Mouse (Mus musculus) liver, embryonic 14.5 days (tissue): ENCODE data around the gene 3300002I08Rik. TPM values are rescaled to one million over a fixed set of nuclear protein-coding genes. Genes with fewer than 3 reads are reported as not detected.
"Not testable (repeated sequence)": the region's sequence is repeated elsewhere in the genome, so short reads cannot be mapped to it uniquely, and the experiment has no call there.

Experiments
- ATAC-seq: fragments of 200-750 bp; cut with Nextera tagmentation; 2 replicates; pipeline ENCODE4 v1.8.0; 2017; ENCODE audit warnings: moderate number of reproducible peaks, mild to moderate bottlenecking, moderate library complexity; ENCODE audit not compliant: insufficient read depth
- DNase-seq, 3 experiments: peaks; one replicate each; pipeline ENCODE4 v3.0.0-alpha.2; 2012 to 2013; ENCODE audit warnings: low read depth in 3 of 3, low spot score in 3 of 3
- H3K27ac ChIP-seq: fragments of 300-500 bp; sonication (generic); 2 replicates; pipeline ENCODE4 v1.5.1; 2014; ENCODE audit warnings: moderate library complexity, mild to moderate bottlenecking, control low read depth, inconsistent platforms
- H3K27me3 ChIP-seq: fragments of 300-500 bp; sonication (generic); 2 replicates; pipeline ENCODE4 v1.6.1; 2014; ENCODE audit warnings: mild to moderate bottlenecking, low read length, moderate library complexity; ENCODE audit not compliant: control insufficient read depth, insufficient read depth
- H3K36me3 ChIP-seq: fragments of 300-500 bp; sonication (generic); replicated peaks from 2 replicates; pipeline ENCODE4 v1.6.1; 2014; ENCODE audit warnings: low read depth; ENCODE audit not compliant: control insufficient read depth, insufficient read depth
- H3K4me1 ChIP-seq, 2 experiments: fragments of 200-500 bp in 1 of 2; fragments of 300-500 bp in 1 of 2; sonication (generic) in 1 of 2; replicated peaks; 2 replicates each; pipeline ENCODE4 v1.6.1; 2012 to 2014; ENCODE audit warnings: antibody characterized with exemption in 1 of 2, inconsistent platforms in 1 of 2, low read length in 1 of 2; ENCODE audit not compliant: control insufficient read depth in 2 of 2, insufficient read depth in 2 of 2
- H3K4me2 ChIP-seq: fragments of 300-500 bp; sonication (generic); 2 replicates; pipeline ENCODE4 v1.6.1; 2014; ENCODE audit warnings: low read depth, mild to moderate bottlenecking, control low read depth, moderate library complexity
- H3K4me3 ChIP-seq, 2 experiments: fragments of 200-500 bp in 1 of 2; fragments of 300-500 bp in 1 of 2; sonication (generic) in 1 of 2; 2 replicates each; pipeline ENCODE4 v1.5.1; 2012 to 2014; ENCODE audit warnings: low read depth in 2 of 2, low read length in 2 of 2, mild to moderate bottlenecking in 2 of 2, control low read depth in 1 of 2, inconsistent platforms in 1 of 2, moderate library complexity in 1 of 2; ENCODE audit not compliant: insufficient read depth in 1 of 2
- H3K9ac ChIP-seq: fragments of 300-500 bp; sonication (generic); replicated peaks from 2 replicates; pipeline ENCODE4 v1.6.1; 2014; ENCODE audit warnings: mild to moderate bottlenecking, control low read depth, moderate library complexity
- H3K9me3 ChIP-seq: fragments of 300-500 bp; sonication (generic); 2 replicates; pipeline ENCODE4 v1.6.1; 2016; ENCODE audit warnings: low read length, mixed read lengths; ENCODE audit not compliant: control insufficient read depth
- CTCF ChIP-seq: IDR thresholded peaks from 2 replicates; pipeline ENCODE4 v1.5.1; 2016; ENCODE audit warnings: antibody characterized with exemption, low read depth, control low read depth
- EP300 ChIP-seq: IDR thresholded peaks from 2 replicates; pipeline ENCODE4 v1.6.1; 2016; ENCODE audit warnings: antibody characterized with exemption, low read depth
- WGBS: fragments of 180-500 bp; shearing (Covaris S2); extraction: QIAGEN DNeasy Blood & Tissue Kit; methylation state at CpG from one replicate; pipeline ENCODE4 v1.1.7; 2014; ENCODE audit not compliant: insufficient replicate concordance; 5-methylcytosine and 5-hydroxymethylcytosine counted together
- polyA plus RNA-seq, 2 experiments: library from polyadenylated mRNA; depleted of rRNA in 1 of 2; stranded (reverse) in 1 of 2; unstranded in 1 of 2; fragments of >200 nt; fragmentation: Nextera tagmentation in 1 of 2; extraction: Ambion mirVana in 1 of 2; gene quantifications; 2 replicates each; pipeline versions ENCODE4 v1.2.1 to v1.2.3; 2012 to 2014

3300002I08Rik gene
- polyA plus RNA-seq, 2 experiments: 0.40 to 0.74 TPM

DNA sequence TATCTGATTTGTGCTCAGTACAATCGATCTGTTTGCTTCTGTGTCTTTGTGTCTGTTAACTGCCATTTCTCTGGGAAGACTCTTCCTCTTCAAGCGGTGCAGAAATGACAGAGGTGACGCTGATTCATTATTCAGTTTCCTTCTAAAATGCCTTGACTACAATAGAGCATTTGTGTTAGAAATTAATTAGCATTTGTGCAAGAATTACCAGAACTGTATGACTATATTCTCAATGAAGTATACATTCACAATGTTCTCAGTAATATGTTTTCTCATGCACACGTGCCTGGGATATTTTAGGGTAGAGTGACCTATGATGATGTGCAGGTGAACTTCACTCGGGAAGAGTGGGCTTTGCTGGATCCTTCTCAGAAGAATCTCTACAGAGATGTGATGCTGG is 39.2 kb downstream of the 3300002I08Rik start, which contains the start of gene Gm10130:
TSS of gene Gm10130 (plus strand) at position 301 of the 400 bp plus-strand sequence.
- 69% methylated on average over 5 of the region's 5 CpGs for WGBS
- no peaks in the 10 kb centered on the region for H3K4me1 ChIP-seq
- H3K27me3 ChIP-seq: no peaks in the 10 kb centered on the region
- H3K4me2 ChIP-seq: no peak within 1 kb of the TSS
- DNase-seq (no peak), ATAC-seq (no peak)
- H3K27ac ChIP-seq: no peak within 1 kb of the TSS
- no peaks in the 10 kb centered on the region for H3K9me3 ChIP-seq
- no peak within 1 kb of the TSS for H3K4me3 ChIP-seq
- TF ChIP-seq EP300 (no peak), CTCF (no peak)
- H3K36me3 ChIP-seq: peaks cover 7% of the 10 kb centered on the region
- no peak within 1 kb of the TSS for H3K9ac ChIP-seq

DNA sequence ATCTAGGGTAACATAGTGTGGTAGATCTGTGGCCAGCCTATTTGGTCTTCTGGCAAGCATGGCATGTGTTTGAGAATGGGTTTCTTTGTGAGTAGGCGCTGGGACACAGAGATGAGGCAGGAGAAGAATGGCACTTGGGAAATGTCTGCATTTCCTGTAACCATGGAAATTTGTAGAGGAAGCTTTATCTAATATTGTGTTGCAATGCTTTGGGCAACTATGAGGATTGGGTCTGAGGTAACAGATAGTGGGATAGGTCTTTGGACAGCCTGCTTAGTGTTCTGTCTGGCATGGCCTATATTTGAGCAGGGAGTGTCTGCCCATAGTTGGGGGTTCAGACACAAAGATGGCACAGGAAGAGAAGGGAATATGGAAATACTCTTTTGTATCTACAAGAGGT is 43.6 kb downstream of the 3300002I08Rik start:
- ATAC-seq (no peak), DNase-seq (no peak)
- H3K27me3 ChIP-seq: no peaks in the 10 kb centered on the region
- no peaks in the 10 kb centered on the region for H3K4me1 ChIP-seq
- no peak overlapping the region for H3K4me2 ChIP-seq
- no peak for TF ChIP-seq EP300
- no peak for TF ChIP-seq CTCF
- 72% methylated on average over 1 of the region's 1 CpGs for WGBS
- no peaks in the 10 kb centered on the region for H3K9me3 ChIP-seq
- H3K27ac ChIP-seq: no peak overlapping the region
- H3K9ac ChIP-seq: no peak overlapping the region
- H3K36me3 ChIP-seq: peaks cover 1% of the 10 kb centered on the region
- no peak overlapping the region for H3K4me3 ChIP-seq

DNA sequence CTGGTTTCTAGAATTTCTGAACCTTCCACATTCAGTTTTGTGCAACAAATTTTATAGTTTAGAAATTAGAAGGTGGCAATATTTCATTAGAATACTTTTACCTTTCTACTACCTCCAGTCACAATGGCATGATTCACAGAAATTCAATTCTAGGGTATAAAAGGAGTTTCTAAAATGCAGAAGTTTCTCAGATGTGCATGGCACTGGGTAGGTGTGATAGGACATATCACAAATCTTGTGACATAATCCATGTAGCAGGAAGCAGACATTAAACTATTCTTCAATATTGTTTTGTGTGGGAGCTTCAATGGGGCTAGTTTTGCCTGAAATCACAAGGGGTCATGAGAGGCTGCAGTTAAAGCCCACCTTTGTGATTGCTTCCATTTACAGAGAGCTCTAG is 46.4 kb downstream of the 3300002I08Rik start:
- Histone ChIP-seq H3K27me3 (no peaks in the 10 kb centered on the region), H3K27ac (no peak overlapping the region), H3K4me2 (no peak overlapping the region), H3K9ac (no peak overlapping the region), H3K9me3 (no peaks in the 10 kb centered on the region), H3K4me1 (no peaks in the 10 kb centered on the region), H3K4me3 (no peak overlapping the region), H3K36me3 (no peaks in the 10 kb centered on the region)
- DNase-seq (no peak), ATAC-seq (no peak)
- TF ChIP-seq CTCF (no peak), EP300 (no peak)

DNA sequence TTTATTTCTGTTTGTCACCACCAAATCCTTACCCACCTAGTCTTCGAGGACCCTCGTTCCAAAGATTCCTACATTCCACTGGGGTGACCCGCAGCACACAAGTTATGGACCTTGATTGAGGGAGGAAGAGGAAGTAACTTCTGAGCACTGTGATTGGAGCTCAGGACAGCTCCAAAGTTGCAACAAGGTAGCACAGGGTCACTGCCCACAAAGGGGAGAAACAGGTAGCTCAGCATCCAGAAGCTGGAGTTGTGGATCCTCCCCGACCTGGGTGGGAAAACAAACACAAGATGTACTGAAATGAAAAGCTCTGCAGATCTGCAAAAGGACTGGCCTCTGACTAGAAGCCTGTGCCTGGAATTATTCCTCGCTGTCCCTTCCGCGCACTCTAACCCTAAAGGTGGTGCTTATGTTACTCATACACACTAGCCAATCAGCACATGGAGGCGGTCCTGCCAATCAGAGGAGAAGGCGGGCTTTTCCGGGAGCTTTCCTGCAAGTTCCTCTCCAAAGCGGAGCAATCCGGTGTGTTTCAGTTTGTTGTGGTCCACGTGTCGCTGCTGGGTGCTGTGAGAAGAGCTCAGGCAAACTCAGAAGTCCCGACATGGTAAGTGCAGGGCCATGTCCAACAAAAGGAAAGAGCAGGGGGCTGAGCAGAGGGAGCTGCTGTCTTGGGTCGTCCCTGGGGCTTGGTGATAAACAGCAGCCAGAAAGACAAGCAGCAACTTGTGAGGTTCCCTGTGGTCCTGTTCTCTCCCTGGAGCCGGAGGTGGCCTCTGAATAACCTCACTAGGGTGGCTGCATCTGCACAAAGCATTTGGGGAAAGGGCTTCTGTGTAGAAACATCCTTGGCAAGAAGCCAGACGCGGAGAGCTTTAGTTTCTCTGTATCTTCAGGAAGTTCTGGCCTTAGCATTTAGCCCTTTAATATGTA is 51.3 kb downstream of the 3300002I08Rik start:
- H3K27ac ChIP-seq, H3K27me3 ChIP-seq, H3K9me3 ChIP-seq, H3K36me3 ChIP-seq, H3K4me1 ChIP-seq: not testable (repeated sequence)
- WGBS: 7% methylated on average over 19 of the region's 19 CpGs
- Histone ChIP-seq H3K4me2 (peak overlapping the region; percentile 61), H3K4me3 (peak overlapping the region; percentile 61 to 99), H3K9ac (peak overlapping the region; percentile 52)
- peak; percentile 98 for ATAC-seq
- DNase-seq: peak; percentile 68 to 75 (median 72)

DNA sequence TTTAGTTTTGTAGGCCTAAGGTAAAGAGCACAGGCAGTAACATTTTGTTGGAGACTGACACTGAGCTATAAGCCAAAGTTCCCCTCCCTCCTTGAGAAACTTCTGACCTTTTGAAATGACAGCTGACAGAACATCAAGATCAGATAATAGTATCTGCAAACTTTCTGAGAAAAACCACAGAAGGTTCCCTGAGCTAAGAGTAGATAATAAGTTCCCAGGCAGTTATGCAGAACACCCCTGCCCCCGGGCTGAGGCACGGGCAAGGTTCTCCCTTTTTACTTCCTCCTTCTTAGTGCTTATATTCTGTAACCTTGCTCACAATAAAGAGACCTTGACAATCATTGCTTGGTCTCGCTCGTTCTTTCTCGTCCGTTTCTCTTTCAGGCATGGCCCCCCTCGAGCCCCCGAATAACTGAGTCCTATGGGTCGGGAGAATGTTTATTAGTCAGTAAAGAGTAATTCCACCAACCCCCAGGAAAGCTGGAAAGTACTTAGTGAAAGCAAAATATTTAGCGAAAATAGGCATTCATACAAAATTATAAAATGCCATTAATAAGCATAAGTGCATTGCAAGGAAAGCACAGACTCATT is 55.3 kb downstream of the 3300002I08Rik start:
- H3K36me3 ChIP-seq: no peaks in the 10 kb centered on the region
- DNase-seq (no peak), ATAC-seq (no peak)
- no peak overlapping the region for H3K4me2 ChIP-seq
- TF ChIP-seq EP300 (no peak), CTCF (no peak)
- WGBS: 54% methylated on average over 10 of the region's 10 CpGs
- H3K4me3 ChIP-seq: no peak overlapping the region
- no peak overlapping the region for H3K9ac ChIP-seq
- H3K4me1 ChIP-seq: peaks cover 0 to 2% of the 10 kb centered on the region in 2 experiments; a peak in 2 of 4 replicates
- H3K27me3 ChIP-seq: no peaks in the 10 kb centered on the region
- no peaks in the 10 kb centered on the region for H3K9me3 ChIP-seq
- H3K27ac ChIP-seq: no peak overlapping the region
